In genomic region chr13:40883903-40884302, GRCm38 (mm10) we compare ENCODE assay signal across 22 mouse cellular contexts. TPM values are rescaled to one million over a fixed set of nuclear protein-coding genes. Genes with fewer than 3 reads are reported as not detected.
DNase-seq lines count a peak whose midpoint lies in the region; ATAC-seq lines count a peak whose summit lies in the region.
"Had no signal": no experiment of that assay in that cellular context is flagged by ENCODE, and none has a peak within 500 bp of the region (broad histone marks: within the 10 kb centered on the region; RNA-seq: fewer than 3 reads in every experiment).

No protein-coding gene starts in this region.

- no peaks in the 10 kb centered on the region for H3K36me3 ChIP-seq in forebrain, embryonic 11.5 days (ENCODE audit: control insufficient read depth, insufficient read depth, low read length)
- H3K36me3 ChIP-seq in forebrain, embryonic 15.5 days, result no peaks in the 10 kb centered on the region
- no peaks in the 10 kb centered on the region for H3K36me3 ChIP-seq in kidney, embryonic 16.5 days (ENCODE audit: insufficient read depth, low read length)
- H3K36me3 ChIP-seq: heart, embryonic 15.5 days had no signal

- H3K9ac ChIP-seq in forebrain, embryonic 11.5 days (ENCODE audit: low read length), result no peak overlapping the region
- no peak overlapping the region for H3K9ac ChIP-seq in forebrain, embryonic 15.5 days (replicated peaks)
- no peak overlapping the region for H3K9ac ChIP-seq in kidney, embryonic 16.5 days (replicated peaks; ENCODE audit: low read length)
- H3K9ac ChIP-seq: heart, embryonic 15.5 days; hindbrain, embryonic 14.5 days had no signal

- H3K4me3 ChIP-seq in forebrain, embryonic 11.5 days (ENCODE audit: low read depth, low read length), result no peak overlapping the region
- no peak overlapping the region for H3K4me3 ChIP-seq in forebrain, embryonic 15.5 days
- H3K4me3 ChIP-seq in kidney, embryonic 16.5 days (ENCODE audit: low read length), result no peak overlapping the region
- H3K4me3 ChIP-seq: heart, adult 2 months; heart, embryonic 15.5 days had no signal

- H3K27ac ChIP-seq in forebrain, embryonic 11.5 days (ENCODE audit: low read depth, low read length), result no peak overlapping the region
- H3K27ac ChIP-seq in forebrain, embryonic 15.5 days (replicated peaks), result no peak overlapping the region
- no peak overlapping the region for H3K27ac ChIP-seq in kidney, embryonic 16.5 days (ENCODE audit: low read length)
- H3K27ac ChIP-seq: heart, adult 2 months; heart, embryonic 15.5 days; hindbrain, embryonic 14.5 days had no signal

- H3K4me1 ChIP-seq in forebrain, embryonic 11.5 days (replicated peaks; ENCODE audit: control insufficient read depth, insufficient read depth, low read length), result peaks cover 6% of the 10 kb centered on the region; the same call in 1 of the 2 replicates
- peaks cover 16% of the 10 kb centered on the region for H3K4me1 ChIP-seq in forebrain, embryonic 15.5 days
- peaks cover 29% of the 10 kb centered on the region for H3K4me1 ChIP-seq in kidney, embryonic 16.5 days (ENCODE audit: insufficient read depth, low read length)

- H3K27me3 ChIP-seq in forebrain, embryonic 11.5 days (ENCODE audit: control insufficient read depth, insufficient read depth, low read length), result no peaks in the 10 kb centered on the region; the same call in 1 of the 2 replicates
- no peaks in the 10 kb centered on the region for H3K27me3 ChIP-seq in forebrain, embryonic 15.5 days
- no peaks in the 10 kb centered on the region for H3K27me3 ChIP-seq in kidney, embryonic 16.5 days (ENCODE audit: insufficient read depth, low read length)
- H3K27me3 ChIP-seq: Patski had no signal

- no peak overlapping the region for H3K4me2 ChIP-seq in forebrain, embryonic 11.5 days (ENCODE audit: low read depth, low read length, severe bottlenecking)
- H3K4me2 ChIP-seq in forebrain, embryonic 15.5 days (replicated peaks), result no peak overlapping the region
- H3K4me2 ChIP-seq in kidney, embryonic 16.5 days (replicated peaks; ENCODE audit: low read depth, low read length), result no peak overlapping the region
- H3K4me2 ChIP-seq: heart, embryonic 11.5 days; heart, embryonic 15.5 days; hindbrain, embryonic 14.5 days had no signal

- H3K9me3 ChIP-seq in forebrain, embryonic 11.5 days (ENCODE audit: control insufficient read depth, low read length), result no peaks in the 10 kb centered on the region
- H3K9me3 ChIP-seq in forebrain, embryonic 15.5 days, result no peaks in the 10 kb centered on the region
- H3K9me3 ChIP-seq in kidney, embryonic 16.5 days (ENCODE audit: low read length), result no peaks in the 10 kb centered on the region
- H3K9me3 ChIP-seq: heart, embryonic 15.5 days had no signal

- ATAC-seq in forebrain, embryonic 11.5 days (replicated peaks; ENCODE audit: low FRiP score), result no peak
- no peak for ATAC-seq in forebrain, embryonic 15.5 days (replicated peaks)
- ATAC-seq in kidney, embryonic 16.5 days (ENCODE audit: low FRiP score, low TSS enrichment), result no peak
- ATAC-seq in frontal cortex, adult (ENCODE audit: low TSS enrichment), result no peak
- ATAC-seq: CD4-positive, CD25-positive, alpha-beta regulatory T cell, adult 4 months; forebrain, embryonic 14.5 days; Patski had no signal

- 79% methylated on average over 9 of the region's 9 CpGs for WGBS in forebrain, embryonic 11.5 days
- WGBS in forebrain, embryonic 15.5 days, result 70% methylated on average over 9 of the region's 9 CpGs
- WGBS in kidney, embryonic 16.5 days, result 73% methylated on average over 9 of the region's 9 CpGs

- peak; percentile 54 for DNase-seq in forebrain, embryonic 11.5 days (ENCODE audit: low spot score)
- peak; percentile 52 for DNase-seq in kidney, postnatal 10 days
- peak; percentile 56 for DNase-seq in retina, postnatal 1 day
- DNase-seq in retina, embryonic 14.5 days (ENCODE audit: low spot score), result no peak
- DNase-seq: adrenal gland, adult 2 months; adrenal gland, postnatal 25 days; B cell, adult 2 months; cerebellum, adult 18-20 months; cerebellum, adult 9-11 months; cerebellum, postnatal 36 days; gastrocnemius, postnatal 10 days; heart, adult 2 months; heart, postnatal 14 days had no signal

RNA-seq across cellular contexts. Expression of gene Gcnt2, which starts 24.3 kb away (rescaled TPM):
- 2.8 and 3.8 TPM in 2 replicates for polyA plus RNA-seq in forebrain, embryonic 11.5 days (2014; fragmentation: Nextera tagmentation; extraction: Ambion mirVana)
- 3.3 and 4.5 TPM in 2 replicates for polyA plus RNA-seq in forebrain, embryonic 15.5 days (2015; fragmentation: Nextera tagmentation; extraction: Ambion mirVana)
- polyA plus RNA-seq in kidney, embryonic 16.5 days (2015; fragmentation: Nextera tagmentation; extraction: Ambion mirVana), result 5.9 and 8.0 TPM in 2 replicates
